Mouse (Mus musculus): ENCODE data around the gene Klrg1. TPM values are rescaled to one million over a fixed set of nuclear protein-coding genes. Genes with fewer than 3 reads are reported as not detected.

Gene Klrg1
- polyA plus RNA-seq, 1 experiment from 2014 or later = not detected

- no peak for DNase-seq (ENCODE audit: low spot score)
- Histone ChIP-seq H3K36me3 (no peaks in the 10 kb centered on the region), H3K27ac (no peak overlapping the region), H3K4me3 (no peak overlapping the region), H3K27me3 (ENCODE audit: low read depth, poor library complexity, severe bottlenecking) (no peaks in the 10 kb centered on the region), H3K9me3 (replicated peaks) (no peaks in the 10 kb centered on the region), H3K4me1 (peaks cover 26% of the 10 kb centered on the region)
- 77% methylated on average over 1 of the region's 1 CpGs for WGBS
Observed at GRCm38 (mm10) chr6:122302121-122302520, 19.4 kb upstream of the Klrg1 start.

GRCm38 (mm10) chr6:122299621-122300133 is 17.0 kb upstream of the Klrg1 start:
- H3K27ac ChIP-seq = no peak overlapping the region
- 70% methylated on average over 3 of the region's 3 CpGs for WGBS
- H3K4me3 ChIP-seq = no peak overlapping the region
- peaks cover 34% of the 10 kb centered on the region for H3K4me1 ChIP-seq
- H3K27me3 ChIP-seq (ENCODE audit: low read depth, poor library complexity, severe bottlenecking) = no peaks in the 10 kb centered on the region
- H3K9me3 ChIP-seq (replicated peaks) = no peaks in the 10 kb centered on the region
- H3K36me3 ChIP-seq = no peaks in the 10 kb centered on the region
- DNase-seq (ENCODE audit: low spot score) = no peak

DNA sequence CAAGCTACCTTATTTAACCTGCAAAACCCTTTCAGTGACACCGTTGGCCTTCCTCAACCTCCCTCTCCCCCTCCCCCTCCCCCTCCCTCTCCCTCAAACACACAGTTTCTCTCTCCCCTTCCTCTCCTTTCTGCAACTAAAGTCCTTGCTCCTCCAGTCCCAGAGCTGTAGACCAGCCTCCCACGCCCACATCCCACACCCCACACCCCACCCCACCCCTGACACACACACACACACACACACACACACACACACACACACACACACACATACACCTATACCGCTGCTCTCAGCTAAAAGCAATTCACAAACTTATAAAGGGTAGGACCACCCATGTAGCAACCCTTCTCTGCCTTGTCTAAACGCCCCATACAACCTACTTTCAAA is 15.5 kb upstream of the Klrg1 start:
- H3K9me3 ChIP-seq (replicated peaks) = no peaks in the 10 kb centered on the region
- no peaks in the 10 kb centered on the region for H3K36me3 ChIP-seq
- no peak for DNase-seq (ENCODE audit: low spot score)
- 55% methylated on average over 4 of the region's 4 CpGs for WGBS
- no peaks in the 10 kb centered on the region for H3K27me3 ChIP-seq (ENCODE audit: low read depth, poor library complexity, severe bottlenecking)
- peak overlapping the region; percentile 91; the same call in 1 of the 2 replicates for H3K27ac ChIP-seq
- peak overlapping the region; percentile 57; the same call in 1 of the 2 replicates for H3K4me3 ChIP-seq
- H3K4me1 ChIP-seq = peaks cover 30% of the 10 kb centered on the region

GRCm38 (mm10) chr6:122297279-122298222 is 14.9 kb upstream of the Klrg1 start:
- Histone ChIP-seq H3K27ac (peak overlapping the region; percentile 91), H3K9me3 (replicated peaks) (no peaks in the 10 kb centered on the region), H3K4me3 (peak overlapping the region; percentile 57), H3K4me1 (peaks cover 30% of the 10 kb centered on the region), H3K27me3 (ENCODE audit: low read depth, poor library complexity, severe bottlenecking) (no peaks in the 10 kb centered on the region), H3K36me3 (no peaks in the 10 kb centered on the region)
- peak; percentile 62 for DNase-seq (ENCODE audit: low spot score)
- 7% methylated on average over 25 of the region's 25 CpGs for WGBS

DNA sequence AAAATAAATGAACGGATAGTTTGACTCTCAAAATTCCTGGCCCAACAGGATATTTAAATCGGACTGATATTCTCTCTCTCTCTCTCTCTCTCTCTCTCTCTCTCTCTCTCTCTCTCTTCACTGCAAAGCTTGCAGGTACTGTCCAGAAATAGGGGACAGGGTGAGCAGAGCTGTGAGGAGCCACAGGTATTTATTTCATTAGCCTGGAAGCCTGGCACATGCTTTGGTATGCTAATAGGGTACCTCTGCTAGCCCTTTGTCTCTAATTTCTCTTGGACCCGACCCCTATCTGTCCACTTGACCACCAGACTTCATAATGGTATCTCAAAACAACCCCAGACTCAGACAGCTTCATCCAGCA is 14.2 kb upstream of the Klrg1 start:
- no peak for DNase-seq (ENCODE audit: low spot score)
- WGBS = 41% methylated on average over 3 of the region's 3 CpGs
- Histone ChIP-seq H3K27me3 (ENCODE audit: low read depth, poor library complexity, severe bottlenecking) (no peaks in the 10 kb centered on the region), H3K36me3 (no peaks in the 10 kb centered on the region), H3K9me3 (replicated peaks) (no peaks in the 10 kb centered on the region), H3K4me1 (peaks cover 35% of the 10 kb centered on the region), H3K27ac (peak overlapping the region; percentile 91), H3K4me3 (peak overlapping the region; percentile 57)

GRCm38 (mm10) chr6:122295242-122295641 is 12.6 kb upstream of the Klrg1 start:
- Histone ChIP-seq H3K4me1 (peaks cover 46% of the 10 kb centered on the region), H3K27me3 (ENCODE audit: low read depth, poor library complexity, severe bottlenecking) (no peaks in the 10 kb centered on the region)
- 65% methylated on average over 9 of the region's 9 CpGs for WGBS

DNA sequence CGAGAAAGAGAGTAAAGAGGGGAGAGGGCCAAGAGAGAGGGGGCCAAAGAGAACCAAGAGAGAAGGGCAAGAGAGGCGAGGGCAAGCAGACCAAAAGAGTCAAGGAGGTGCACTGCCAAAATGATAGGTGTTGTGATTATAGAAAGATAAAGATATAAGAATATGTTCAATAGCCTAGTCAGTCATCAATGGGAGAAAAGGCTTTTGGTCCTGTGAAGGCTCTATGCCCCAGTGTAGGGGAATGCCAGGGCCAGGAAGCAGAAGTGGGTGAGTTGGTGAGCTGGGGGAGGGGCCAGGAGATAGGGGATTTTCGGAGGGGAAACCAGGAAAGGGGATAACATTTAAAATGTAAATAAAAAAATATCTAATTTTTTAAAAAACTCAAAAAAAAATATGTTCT is 11.6 kb upstream of the Klrg1 start:
- 83% methylated on average over 3 of the region's 3 CpGs for WGBS
- no peak overlapping the region for H3K4me3 ChIP-seq

More at GRCm38 (mm10) chr6:122295242-122295641, 12.6 kb upstream of the Klrg1 start:
- Histone ChIP-seq H3K4me3 (no peak overlapping the region), H3K27ac (0 out of 2 replicates have a peak overlapping the region, but pooled peaks have one; percentile 7), H3K36me3 (no peaks in the 10 kb centered on the region), H3K9me3 (replicated peaks) (no peaks in the 10 kb centered on the region)
- no peak for DNase-seq (ENCODE audit: low spot score)

GRCm38 (mm10) chr6:122293796-122294195 is 11.1 kb upstream of the Klrg1 start:
- no peak for DNase-seq (ENCODE audit: low spot score)
- H3K4me1 ChIP-seq = peaks cover 49% of the 10 kb centered on the region
- 86% methylated on average over 9 of the region's 9 CpGs for WGBS
- H3K4me3 ChIP-seq = no peak overlapping the region
- no peak overlapping the region for H3K27ac ChIP-seq
- no peaks in the 10 kb centered on the region for H3K27me3 ChIP-seq (ENCODE audit: low read depth, poor library complexity, severe bottlenecking)
- no peaks in the 10 kb centered on the region for H3K36me3 ChIP-seq
- no peaks in the 10 kb centered on the region for H3K9me3 ChIP-seq (replicated peaks)

More for the DNA sequence above, 11.6 kb upstream of the Klrg1 start:
- H3K4me1 ChIP-seq = peaks cover 49% of the 10 kb centered on the region
- no peaks in the 10 kb centered on the region for H3K9me3 ChIP-seq (replicated peaks)
- H3K36me3 ChIP-seq = no peaks in the 10 kb centered on the region
- no peak for DNase-seq (ENCODE audit: low spot score)
- H3K27ac ChIP-seq = no peak overlapping the region
- H3K27me3 ChIP-seq (ENCODE audit: low read depth, poor library complexity, severe bottlenecking) = no peaks in the 10 kb centered on the region

- no peak for DNase-seq (ENCODE audit: low spot score)
- Histone ChIP-seq H3K36me3 (no peaks in the 10 kb centered on the region), H3K27ac (no peak overlapping the region), H3K27me3 (ENCODE audit: low read depth, poor library complexity, severe bottlenecking) (no peaks in the 10 kb centered on the region), H3K4me1 (peaks cover 45% of the 10 kb centered on the region), H3K9me3 (replicated peaks) (no peaks in the 10 kb centered on the region), H3K4me3 (no peak overlapping the region)
- WGBS = 93% methylated on average over 8 of the region's 8 CpGs
Observed at GRCm38 (mm10) chr6:122293121-122293520, 10.4 kb upstream of the Klrg1 start.

DNA sequence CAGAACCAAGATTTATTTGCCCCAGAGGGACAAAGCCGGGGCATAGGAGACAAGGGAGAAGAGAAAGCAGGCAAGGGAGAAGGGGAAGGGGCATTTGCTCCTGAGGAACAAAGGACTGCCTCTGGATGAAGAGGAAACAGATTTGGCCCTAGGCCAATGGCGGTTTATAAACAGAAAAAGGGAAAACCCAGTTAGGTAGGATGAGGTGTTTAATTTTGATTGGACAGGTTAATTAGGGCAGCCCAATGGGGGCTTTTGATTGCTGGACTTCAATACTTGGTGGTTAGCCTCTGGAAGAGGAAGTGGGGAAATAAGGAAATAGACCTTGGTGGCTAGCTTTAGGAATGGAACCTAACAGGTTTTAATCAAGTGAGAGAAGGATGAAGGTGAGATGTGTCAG is 9.5 kb upstream of the Klrg1 start:
- H3K4me3 ChIP-seq = no peak overlapping the region
- H3K9me3 ChIP-seq (replicated peaks) = no peaks in the 10 kb centered on the region
- peak overlapping the region; percentile 66; the same call in 1 of the 2 replicates for H3K27ac ChIP-seq
- H3K4me1 ChIP-seq = peaks cover 37% of the 10 kb centered on the region
- WGBS = 66% methylated on average over 2 of the region's 2 CpGs
- no peaks in the 10 kb centered on the region for H3K36me3 ChIP-seq
- no peak for DNase-seq (ENCODE audit: low spot score)
- no peaks in the 10 kb centered on the region for H3K27me3 ChIP-seq (ENCODE audit: low read depth, poor library complexity, severe bottlenecking)

DNA sequence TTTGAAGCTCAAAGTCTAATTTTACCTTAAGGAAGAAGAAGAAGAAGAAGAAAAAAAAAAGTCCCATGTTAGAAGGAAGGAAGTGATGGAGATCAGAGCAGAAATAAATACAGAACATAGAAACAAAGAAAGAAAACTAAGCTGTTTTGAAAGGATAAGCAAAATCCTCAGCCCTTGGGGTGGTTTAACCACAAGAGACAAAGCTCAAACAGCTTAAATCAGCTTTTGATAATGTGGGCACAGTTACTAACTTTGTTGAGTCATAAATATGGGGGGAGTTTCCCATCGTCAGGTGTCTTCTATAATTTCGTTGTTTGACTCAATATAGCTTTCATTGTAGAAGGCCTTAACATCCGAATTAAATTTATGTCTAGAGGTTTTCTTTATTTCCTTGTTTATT is 9.1 kb upstream of the Klrg1 start:
- H3K27ac ChIP-seq = peak overlapping the region; percentile 66; the same call in 1 of the 2 replicates
- DNase-seq (ENCODE audit: low spot score) = no peak
- no peaks in the 10 kb centered on the region for H3K9me3 ChIP-seq (replicated peaks)
- 86% methylated on average over 3 of the region's 3 CpGs for WGBS
- no peak overlapping the region for H3K4me3 ChIP-seq
- H3K36me3 ChIP-seq = no peaks in the 10 kb centered on the region
- H3K27me3 ChIP-seq (ENCODE audit: low read depth, poor library complexity, severe bottlenecking) = no peaks in the 10 kb centered on the region
- H3K4me1 ChIP-seq = peaks cover 33% of the 10 kb centered on the region

- Histone ChIP-seq H3K4me1 (peaks cover 32% of the 10 kb centered on the region), H3K27ac (peak overlapping the region; percentile 66), H3K36me3 (no peaks in the 10 kb centered on the region), H3K27me3 (ENCODE audit: low read depth, poor library complexity, severe bottlenecking) (no peaks in the 10 kb centered on the region), H3K4me3 (no peak overlapping the region), H3K9me3 (replicated peaks) (no peaks in the 10 kb centered on the region)
- no peak for DNase-seq (ENCODE audit: low spot score)
- 86% methylated on average over 2 of the region's 2 CpGs for WGBS
Observed at GRCm38 (mm10) chr6:122291264-122291663, 8.6 kb upstream of the Klrg1 start.

- H3K27me3 ChIP-seq (ENCODE audit: low read depth, poor library complexity, severe bottlenecking) = no peaks in the 10 kb centered on the region
- DNase-seq (ENCODE audit: low spot score) = peak; percentile 68
- peak overlapping the region; percentile 79 for H3K27ac ChIP-seq
- peaks cover 29% of the 10 kb centered on the region for H3K4me1 ChIP-seq
- WGBS = 19% methylated on average over 3 of the region's 3 CpGs
- H3K4me3 ChIP-seq = no peak overlapping the region
- H3K36me3 ChIP-seq = no peaks in the 10 kb centered on the region
- no peaks in the 10 kb centered on the region for H3K9me3 ChIP-seq (replicated peaks)
Observed at GRCm38 (mm10) chr6:122290253-122290652, 7.6 kb upstream of the Klrg1 start.
